Mouse (Mus musculus) forebrain, embryonic 11.5 days (tissue): ENCODE results near the gene Olfr972. TPM values are rescaled to one million over a fixed set of nuclear protein-coding genes. Genes with fewer than 3 reads are reported as not detected.
"Not testable (repeated sequence)": the region's sequence is repeated elsewhere in the genome, so short reads cannot be mapped to it uniquely, and the experiment has no call there.

Experiments
- ATAC-seq: fragments of 200-750 bp; cut with Nextera tagmentation; replicated peaks from 2 replicates; pipeline ENCODE4 v1.8.0; 2017; ENCODE audit warnings: moderate TSS enrichment; ENCODE audit not compliant: low FRiP score
- DNase-seq: peaks from one replicate; pipeline ENCODE4 v3.0.0-alpha.2; 2017; ENCODE audit warnings: low spot score
- H3K27ac ChIP-seq: fragments of 300-500 bp; sonication (generic); 2 replicates; pipeline ENCODE4 v1.5.1; 2014; ENCODE audit warnings: low read depth, low read length
- H3K27me3 ChIP-seq: fragments of 300-500 bp; sonication (generic); 2 replicates; pipeline ENCODE4 v1.6.1; 2014; ENCODE audit warnings: mild to moderate bottlenecking, low read length, mixed read lengths; ENCODE audit not compliant: control insufficient read depth, insufficient read depth
- H3K36me3 ChIP-seq: fragments of 300-500 bp; sonication (generic); 2 replicates; pipeline ENCODE4 v1.6.1; 2014; ENCODE audit warnings: mild to moderate bottlenecking, low read length, moderate library complexity, mixed read lengths; ENCODE audit not compliant: control insufficient read depth, insufficient read depth
- H3K4me1 ChIP-seq: fragments of 300-500 bp; sonication (generic); replicated peaks from 2 replicates; pipeline ENCODE4 v1.6.1; 2014; ENCODE audit warnings: low read length, mixed read lengths; ENCODE audit not compliant: control insufficient read depth, insufficient read depth
- H3K4me2 ChIP-seq: fragments of 300-500 bp; sonication (generic); 2 replicates; pipeline ENCODE4 v1.6.1; 2014; ENCODE audit warnings: low read depth, mild to moderate bottlenecking, low read length, moderate library complexity, mixed read lengths; ENCODE audit not compliant: severe bottlenecking
- H3K4me3 ChIP-seq: fragments of 300-500 bp; sonication (generic); 2 replicates; pipeline ENCODE4 v1.5.1; 2014; ENCODE audit warnings: low read depth, low read length
- H3K9ac ChIP-seq: fragments of 300-500 bp; sonication (generic); 2 replicates; pipeline ENCODE4 v1.6.1; 2014; ENCODE audit warnings: low read length
- H3K9me3 ChIP-seq: fragments of 300-500 bp; sonication (generic); 2 replicates; pipeline ENCODE4 v1.6.1; 2016; ENCODE audit warnings: low read length, mixed read lengths; ENCODE audit not compliant: control insufficient read depth
- WGBS: fragments of 180-500 bp; shearing (Covaris S2); extraction: QIAGEN DNeasy Blood & Tissue Kit; methylation state at CpG from one replicate; pipeline ENCODE4 v1.1.7; 2014; 5-methylcytosine and 5-hydroxymethylcytosine counted together
- polyA plus RNA-seq: library from polyadenylated mRNA; unstranded; fragments of >200 nt; fragmentation: Nextera tagmentation; extraction: Ambion mirVana; gene quantifications from 2 replicates; pipeline ENCODE4 v1.2.1, GENCODE M21; 2014

The Olfr972 gene
- polyA plus RNA-seq = not detected in 2 replicates

DNA sequence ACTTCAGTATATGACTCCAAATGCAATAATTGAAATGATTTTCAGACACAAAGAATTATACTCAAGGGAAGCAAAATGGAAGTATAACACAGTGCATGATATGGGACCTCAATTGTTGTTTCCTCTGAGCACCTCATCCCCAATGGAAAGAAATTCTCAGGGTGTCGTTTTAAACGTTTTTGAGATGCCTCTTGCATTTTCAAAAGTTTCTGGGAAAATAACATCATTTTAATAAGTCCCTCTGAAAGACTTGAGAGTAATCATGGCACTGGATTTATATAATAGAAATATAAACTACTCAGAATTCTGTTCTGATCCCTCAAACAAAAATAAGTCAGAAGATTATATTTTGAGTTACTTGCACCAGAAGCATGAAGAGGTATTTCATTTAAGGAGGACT lies at the start of gene Olfr972:
Gene Olfr972 (plus strand): TSS at position 301 of the 400 bp plus-strand sequence.
- H3K9me3 ChIP-seq = no peaks in the 10 kb centered on the region
- no peak within 1 kb of the TSS for H3K27ac ChIP-seq
- ATAC-seq = no peak
- DNase-seq = no peak
- no peak within 1 kb of the TSS for H3K9ac ChIP-seq
- 69% methylated on average over 2 of the region's 2 CpGs for WGBS
- H3K4me1 ChIP-seq = no peaks in the 10 kb centered on the region
- no peak within 1 kb of the TSS for H3K4me3 ChIP-seq
- H3K36me3 ChIP-seq = no peaks in the 10 kb centered on the region
- H3K4me2 ChIP-seq = no peak within 1 kb of the TSS
- no peaks in the 10 kb centered on the region for H3K27me3 ChIP-seq

DNA sequence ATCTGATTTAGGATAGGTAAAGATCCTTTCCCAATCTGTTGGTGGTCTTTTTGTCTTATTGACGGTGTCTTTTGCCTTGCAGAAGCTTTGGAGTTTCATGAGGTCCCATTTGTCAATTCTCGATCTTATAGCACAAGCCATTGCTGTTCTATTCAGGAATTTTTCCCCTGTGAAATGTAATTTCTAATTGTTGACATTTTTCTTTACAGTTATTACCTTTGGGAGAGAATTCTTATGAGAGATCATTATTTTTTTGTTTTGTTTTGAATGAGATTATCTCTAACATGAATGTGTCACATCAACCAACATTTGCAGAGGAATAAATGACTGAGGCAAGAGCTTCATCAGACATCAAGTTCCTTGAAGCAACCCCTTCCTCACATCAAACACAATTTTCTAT lies 29.6 kb upstream of the Olfr972 start, which contains the start of gene Olfr971:
Gene Olfr971 (plus strand): TSS at position 301 of the 400 bp plus-strand sequence.
- H3K27me3 ChIP-seq = not testable (repeated sequence)
- 90% methylated on average over 1 of the region's 2 CpGs for WGBS

DNA sequence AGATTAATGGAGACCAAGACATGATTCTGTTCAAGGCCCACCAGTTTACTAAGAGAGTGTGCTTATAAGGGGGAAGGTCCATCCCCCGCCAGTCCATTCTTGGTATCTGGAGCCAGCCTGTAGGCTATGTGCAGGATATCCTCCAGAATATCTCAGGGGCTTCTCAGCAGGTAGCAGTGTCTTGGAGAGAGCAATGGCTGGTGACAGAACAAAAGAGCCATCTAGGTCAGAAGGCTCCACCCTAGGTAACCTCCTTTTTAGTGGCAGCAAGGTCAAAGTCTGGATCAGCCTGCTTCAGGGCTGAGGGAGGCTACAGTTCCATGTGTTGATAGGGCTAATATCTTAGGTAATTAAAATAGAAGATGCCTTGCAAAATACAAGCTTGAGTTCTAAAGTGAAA lies 5.8 kb downstream of the Olfr972 start:
- not testable (repeated sequence) for H3K27me3 ChIP-seq, DNase-seq, ATAC-seq, H3K9ac ChIP-seq, H3K4me2 ChIP-seq, H3K27ac ChIP-seq, H3K4me3 ChIP-seq, H3K4me1 ChIP-seq, H3K36me3 ChIP-seq, H3K9me3 ChIP-seq
- 94% methylated on average over 1 of the region's 1 CpGs for WGBS

More for the DNA sequence above, 29.6 kb upstream of the Olfr972 start, which contains the start of gene Olfr971:
- not testable (repeated sequence) for H3K36me3 ChIP-seq, ATAC-seq, H3K4me1 ChIP-seq, H3K4me2 ChIP-seq, H3K4me3 ChIP-seq, H3K9ac ChIP-seq, DNase-seq, H3K27ac ChIP-seq, H3K9me3 ChIP-seq

DNA sequence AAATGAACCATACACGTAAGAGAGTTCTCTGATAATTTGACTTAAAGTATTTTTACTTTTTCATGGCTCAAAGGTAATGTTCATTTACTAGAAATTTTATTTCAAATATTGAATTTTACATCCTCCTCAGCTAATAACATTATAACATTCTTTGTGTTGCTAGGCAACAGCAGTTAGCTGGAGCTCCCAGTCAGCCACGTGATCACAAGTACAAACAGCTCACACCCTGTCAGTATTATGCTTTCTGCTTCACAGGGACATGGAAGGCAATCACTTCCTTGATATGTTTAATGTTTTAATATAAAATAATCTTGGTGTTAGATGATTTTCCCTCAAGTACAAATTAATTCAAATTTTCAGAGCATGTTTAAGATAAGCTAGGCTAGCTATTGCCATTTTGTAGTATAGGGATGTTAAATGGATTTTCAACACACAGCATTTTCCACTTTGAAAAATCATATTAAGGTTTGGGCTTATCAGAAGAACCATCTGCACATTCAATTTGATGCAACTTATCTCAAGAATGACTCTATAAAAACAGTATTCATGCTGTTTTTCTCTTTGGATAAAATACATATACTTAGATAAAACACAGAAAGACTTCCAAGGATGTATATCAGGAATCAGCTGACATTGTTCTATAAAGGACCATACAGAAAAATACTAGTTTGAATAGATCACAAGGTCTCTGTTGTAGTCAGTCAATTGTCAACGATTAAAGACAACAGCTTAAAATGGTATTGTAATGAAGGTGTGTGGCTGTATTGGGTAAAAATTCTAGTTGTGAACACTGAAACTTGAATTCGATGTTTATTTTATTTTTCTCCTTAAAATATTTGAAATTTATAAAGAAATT lies 11.5 kb downstream of the Olfr972 start:
- H3K9me3 ChIP-seq, H3K4me3 ChIP-seq, H3K27me3 ChIP-seq, H3K36me3 ChIP-seq, H3K9ac ChIP-seq, DNase-seq, H3K4me2 ChIP-seq, H3K4me1 ChIP-seq, H3K27ac ChIP-seq, ATAC-seq: not testable (repeated sequence)
- no CpG with 5 or more reads among the region's 4 CpGs for WGBS

DNA sequence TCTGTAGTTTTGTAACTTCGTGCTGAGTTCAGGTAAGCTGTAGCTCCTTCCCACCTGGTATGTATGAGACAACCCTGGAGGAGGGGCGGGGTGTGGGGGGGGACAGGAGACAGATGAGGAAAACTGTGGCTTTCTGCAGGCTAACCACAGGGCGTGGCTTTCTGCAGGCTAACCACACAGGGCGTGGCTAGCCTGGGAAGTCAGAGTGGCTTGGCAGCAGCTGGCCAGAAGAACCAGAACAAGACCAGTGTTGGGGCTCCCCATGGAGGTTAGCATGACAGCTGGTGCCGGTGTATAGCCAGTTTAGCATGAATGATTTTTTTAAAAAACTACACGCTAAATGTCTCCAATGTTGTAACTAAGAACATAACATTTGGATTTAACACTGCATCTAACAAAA lies 38.9 kb downstream of the Olfr972 start:
- no peaks in the 10 kb centered on the region for H3K4me1 ChIP-seq
- no peak overlapping the region for H3K4me2 ChIP-seq
- DNase-seq = no peak
- no peak overlapping the region for H3K27ac ChIP-seq
- H3K4me3 ChIP-seq = no peak overlapping the region
- H3K27me3 ChIP-seq = no peaks in the 10 kb centered on the region
- WGBS = 81% methylated on average over 6 of the region's 6 CpGs
- H3K9ac ChIP-seq = no peak overlapping the region
- no peaks in the 10 kb centered on the region for H3K36me3 ChIP-seq
- ATAC-seq = no peak
- H3K9me3 ChIP-seq = no peaks in the 10 kb centered on the region

DNA sequence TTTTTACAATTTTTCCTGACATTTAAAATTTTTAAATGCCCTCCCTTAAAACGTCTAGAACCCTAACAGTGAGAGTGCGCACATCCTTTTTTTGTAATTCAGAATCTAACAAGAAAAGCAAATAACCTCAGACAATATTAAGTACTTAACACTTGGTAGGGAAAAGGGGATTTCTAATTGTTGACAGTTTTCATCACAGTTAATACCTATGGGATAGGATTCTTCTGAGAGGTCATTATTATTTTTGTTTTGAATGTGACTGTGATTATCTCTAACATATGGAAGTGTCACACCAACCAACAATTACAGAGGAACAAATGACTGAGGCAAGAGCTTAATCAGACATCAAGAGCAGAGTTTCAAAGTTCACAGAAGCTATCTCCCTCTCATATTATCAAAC lies 40.8 kb downstream of the Olfr972 start, which contains the start of gene Olfr229:
Gene Olfr229 (plus strand): TSS at position 301 of the 400 bp plus-strand sequence.
- whole genome bisulfite sequencing = 74% methylated on average over 2 of the region's 2 CpGs
- no peak for DNase-seq
- Histone ChIP-seq H3K27ac (no peak within 1 kb of the TSS), H3K4me1 (no peaks in the 10 kb centered on the region), H3K4me3 (no peak within 1 kb of the TSS), H3K9me3 (no peaks in the 10 kb centered on the region), H3K27me3 (no peaks in the 10 kb centered on the region), H3K36me3 (no peaks in the 10 kb centered on the region), H3K9ac (no peak within 1 kb of the TSS), H3K4me2 (no peak within 1 kb of the TSS)
- no peak for ATAC-seq

DNA sequence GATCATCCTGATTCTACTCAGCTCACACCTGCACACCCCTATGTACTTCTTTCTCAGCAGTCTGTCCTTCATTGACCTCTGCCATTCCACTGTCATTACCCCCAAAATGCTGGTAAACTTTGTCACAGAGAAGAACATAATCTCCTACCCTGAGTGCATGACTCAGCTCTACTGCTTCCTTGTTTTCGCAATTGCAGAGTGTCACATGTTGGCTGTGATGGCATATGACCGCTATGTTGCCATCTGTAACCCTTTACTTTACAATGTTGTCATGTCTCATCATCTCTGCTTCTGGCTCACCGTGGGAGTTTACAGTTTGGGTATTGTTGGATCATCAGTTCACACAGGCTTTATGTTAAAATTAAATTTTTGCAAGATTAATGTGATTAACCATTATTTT lies 43.7 kb downstream of the Olfr972 start:
- H3K4me1 ChIP-seq = no peaks in the 10 kb centered on the region
- no peaks in the 10 kb centered on the region for H3K9me3 ChIP-seq
- no peaks in the 10 kb centered on the region for H3K27me3 ChIP-seq
- no peak for ATAC-seq
- H3K9ac ChIP-seq = no peak overlapping the region
- no peak for DNase-seq
- H3K4me3 ChIP-seq = no peak overlapping the region
- H3K27ac ChIP-seq = no peak overlapping the region
- H3K4me2 ChIP-seq = no peak overlapping the region
- 88% methylated on average over 3 of the region's 3 CpGs for WGBS
- no peaks in the 10 kb centered on the region for H3K36me3 ChIP-seq
